Mouse (Mus musculus) limb, embryonic 14.5 days (tissue): ENCODE results near the gene Fbxw7. TPM values are rescaled to one million over a fixed set of nuclear protein-coding genes. Genes with fewer than 3 reads are reported as not detected.

ENCODE experiments used
- ATAC-seq: fragments of 200-750 bp; cut with Nextera tagmentation; 2 replicates; pipeline ENCODE4 v1.8.0; 2017; ENCODE audit warnings: low read depth, moderate number of reproducible peaks, moderate TSS enrichment; ENCODE audit not compliant: low FRiP score
- DNase-seq: peaks from one replicate; pipeline ENCODE4 v3.0.0-alpha.2; 2015; ENCODE audit warnings: low spot score
- H3K27ac ChIP-seq: fragments of 300-500 bp; sonication (generic); replicated peaks from 2 replicates; pipeline ENCODE4 v1.5.1; 2014; ENCODE audit warnings: low read depth, mild to moderate bottlenecking, low read length, moderate library complexity, mixed read lengths
- H3K27me3 ChIP-seq: fragments of 300-500 bp; sonication (generic); 2 replicates; pipeline ENCODE4 v1.6.1; 2014; ENCODE audit warnings: low read length, mixed read lengths; ENCODE audit not compliant: control insufficient read depth, insufficient read depth
- H3K36me3 ChIP-seq: fragments of 300-500 bp; sonication (generic); 2 replicates; pipeline ENCODE4 v1.6.1; 2014; ENCODE audit warnings: mild to moderate bottlenecking, low read length, moderate library complexity, mixed read lengths; ENCODE audit not compliant: control insufficient read depth, insufficient read depth
- H3K4me1 ChIP-seq: fragments of 300-500 bp; sonication (generic); 2 replicates; pipeline ENCODE4 v1.6.1; 2014; ENCODE audit warnings: antibody characterized with exemption, low read length, mixed read lengths; ENCODE audit not compliant: control insufficient read depth, insufficient read depth
- H3K4me2 ChIP-seq: fragments of 300-500 bp; sonication (generic); replicated peaks from 2 replicates; pipeline ENCODE4 v1.6.1; 2014; ENCODE audit warnings: low read depth, mild to moderate bottlenecking, low read length, moderate library complexity; ENCODE audit not compliant: severe bottlenecking
- H3K4me3 ChIP-seq: fragments of 300-500 bp; sonication (generic); replicated peaks from 2 replicates; pipeline ENCODE4 v1.5.1; 2014; ENCODE audit warnings: low read length
- H3K9ac ChIP-seq: fragments of 300-500 bp; sonication (generic); 2 replicates; pipeline ENCODE4 v1.6.1; 2014; ENCODE audit warnings: mild to moderate bottlenecking, low read depth, low read length, moderate library complexity; ENCODE audit not compliant: severe bottlenecking
- H3K9me3 ChIP-seq: fragments of 300-500 bp; sonication (generic); 2 replicates; pipeline ENCODE4 v1.6.1; 2016; ENCODE audit warnings: low read length; ENCODE audit not compliant: control insufficient read depth
- POLR2A ChIP-seq: fragments of 200-500 bp; IDR thresholded peaks from 2 replicates; pipeline ENCODE4 v1.8.0; 2012; ENCODE audit warnings: inconsistent platforms, mild to moderate bottlenecking, moderate library complexity, borderline replicate concordance; ENCODE audit not compliant: insufficient read depth, insufficient read length; ENCODE audit errors: extremely low read depth
- WGBS: fragments of 180-500 bp; shearing (Covaris S2); extraction: QIAGEN DNeasy Blood & Tissue Kit; methylation state at CpG from one replicate; pipeline ENCODE4 v1.1.7; 2014; 5-methylcytosine and 5-hydroxymethylcytosine counted together
- polyA plus RNA-seq, 2 experiments: library from polyadenylated mRNA; depleted of rRNA in 1 of 2; stranded (reverse) in 1 of 2; unstranded in 1 of 2; fragments of >200 nt; fragmentation: Nextera tagmentation in 1 of 2; extraction: Ambion mirVana in 1 of 2; gene quantifications; 2 replicates each; pipeline versions ENCODE4 v1.2.1 to v1.2.3; 2012 to 2014

The Fbxw7 gene
- polyA plus RNA-seq, 2 experiments, result 10.6 to 13.4 TPM

DNA sequence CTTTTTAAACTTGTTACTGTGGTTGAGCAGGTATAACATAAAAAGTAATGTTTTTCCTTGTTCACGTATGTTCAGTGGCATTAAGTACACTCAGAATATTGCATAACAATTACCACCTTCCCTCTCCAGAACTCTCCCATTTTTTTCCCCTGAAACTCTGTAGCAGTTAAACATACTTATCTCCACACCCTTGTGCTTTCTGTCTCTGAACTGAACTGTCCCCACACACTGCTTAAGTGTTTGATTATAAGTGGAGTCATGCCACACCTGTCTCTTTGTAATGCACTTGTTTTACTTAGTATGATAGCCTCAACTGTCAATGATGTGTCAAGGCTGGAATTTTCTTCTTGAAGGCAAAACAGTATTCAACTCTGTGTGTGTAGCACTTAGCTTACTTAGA lies 108.6 kb downstream of the Fbxw7 start:
- no peak for TF ChIP-seq POLR2A
- no peak overlapping the region for H3K4me3 ChIP-seq
- ATAC-seq (no peak), DNase-seq (no peak)
- no peak overlapping the region for H3K27ac ChIP-seq
- H3K36me3 ChIP-seq, result no peaks in the 10 kb centered on the region
- H3K9ac ChIP-seq, result no peak overlapping the region
- H3K27me3 ChIP-seq, result no peaks in the 10 kb centered on the region
- no peaks in the 10 kb centered on the region for H3K4me1 ChIP-seq
- no peak overlapping the region for H3K4me2 ChIP-seq
- WGBS, result 76% methylated on average over 1 of the region's 1 CpGs
- no peaks in the 10 kb centered on the region for H3K9me3 ChIP-seq

GRCm38 (mm10) chr3:84925229-84925628 lies 110.2 kb downstream of the Fbxw7 start:
- peak; percentile 4 for DNase-seq
- Histone ChIP-seq H3K4me1 (no peaks in the 10 kb centered on the region), H3K36me3 (no peaks in the 10 kb centered on the region), H3K9ac (no peak overlapping the region), H3K4me3 (no peak overlapping the region), H3K27me3 (no peaks in the 10 kb centered on the region), H3K4me2 (no peak overlapping the region), H3K27ac (no peak overlapping the region), H3K9me3 (no peaks in the 10 kb centered on the region)
- WGBS, result 64% methylated on average over 4 of the region's 4 CpGs
- no peak for TF ChIP-seq POLR2A
- no peak; the same call in 1 of the 2 replicates for ATAC-seq

DNA sequence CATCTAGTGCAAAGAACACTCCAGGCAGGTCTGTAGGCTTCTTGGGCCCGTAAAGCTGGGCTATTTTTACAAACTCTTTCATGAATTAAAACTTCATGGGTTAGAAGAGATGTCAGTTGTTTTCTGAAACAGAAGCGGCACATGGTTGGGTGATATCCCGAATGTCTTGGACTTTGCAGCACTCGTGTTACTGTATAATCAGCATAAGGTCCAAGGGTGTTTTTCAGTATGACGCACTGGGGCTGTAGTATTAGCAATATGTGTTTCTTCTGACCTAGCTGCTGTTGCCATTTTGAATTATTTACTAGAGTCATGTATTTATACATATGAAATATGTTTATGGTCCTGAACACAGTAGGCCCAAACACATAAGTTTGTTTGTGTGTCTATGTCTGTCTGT lies 111.1 kb downstream of the Fbxw7 start:
- DNase-seq (no peak), ATAC-seq (no peak)
- no peak overlapping the region for H3K9ac ChIP-seq
- H3K27me3 ChIP-seq, result no peaks in the 10 kb centered on the region
- 80% methylated on average over 5 of the region's 5 CpGs for WGBS
- no peaks in the 10 kb centered on the region for H3K36me3 ChIP-seq
- H3K4me2 ChIP-seq, result no peak overlapping the region
- H3K4me3 ChIP-seq, result no peak overlapping the region
- TF ChIP-seq POLR2A, result no peak
- H3K27ac ChIP-seq, result no peak overlapping the region
- no peaks in the 10 kb centered on the region for H3K4me1 ChIP-seq
- no peaks in the 10 kb centered on the region for H3K9me3 ChIP-seq

- 79% methylated on average over 8 of the region's 8 CpGs for WGBS
- Histone ChIP-seq H3K4me3 (no peak overlapping the region), H3K4me2 (no peak overlapping the region), H3K27me3 (no peaks in the 10 kb centered on the region), H3K9me3 (no peaks in the 10 kb centered on the region), H3K27ac (no peak overlapping the region), H3K36me3 (no peaks in the 10 kb centered on the region), H3K4me1 (no peaks in the 10 kb centered on the region), H3K9ac (no peak overlapping the region)
- no peak for TF ChIP-seq POLR2A
- DNase-seq (no peak), ATAC-seq (no peak)
Observed at GRCm38 (mm10) chr3:84927168-84927794, 112.2 kb downstream of the Fbxw7 start.

DNA sequence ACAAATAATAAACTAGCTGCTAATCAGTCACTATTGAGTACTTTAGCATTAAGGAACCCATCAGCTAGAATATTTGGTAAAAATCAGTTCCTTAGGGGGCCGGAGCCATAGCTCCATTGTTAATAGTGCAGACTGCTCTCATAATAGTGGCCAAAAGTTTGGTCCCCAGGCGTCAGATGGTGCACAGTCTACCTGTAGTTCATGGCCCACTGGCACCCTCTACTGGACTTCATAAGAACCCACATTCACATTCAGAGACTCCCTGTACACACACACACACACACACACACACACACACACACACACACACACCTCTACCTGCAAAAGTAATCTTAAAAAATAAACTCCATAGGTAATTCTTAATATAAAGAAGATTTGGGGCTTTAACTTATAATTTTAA lies 112.8 kb downstream of the Fbxw7 start:
- no peak overlapping the region for H3K4me3 ChIP-seq
- 83% methylated on average over 2 of the region's 2 CpGs for WGBS
- H3K27me3 ChIP-seq, result no peaks in the 10 kb centered on the region
- H3K27ac ChIP-seq, result no peak overlapping the region
- DNase-seq (no peak), ATAC-seq (no peak)
- no peak overlapping the region for H3K4me2 ChIP-seq
- H3K36me3 ChIP-seq, result no peaks in the 10 kb centered on the region
- TF ChIP-seq POLR2A, result no peak
- H3K4me1 ChIP-seq, result no peaks in the 10 kb centered on the region
- H3K9ac ChIP-seq, result no peak overlapping the region
- H3K9me3 ChIP-seq, result no peaks in the 10 kb centered on the region
